ENCODE assay signal across 10 mouse cellular contexts in the genomic region with DNA sequence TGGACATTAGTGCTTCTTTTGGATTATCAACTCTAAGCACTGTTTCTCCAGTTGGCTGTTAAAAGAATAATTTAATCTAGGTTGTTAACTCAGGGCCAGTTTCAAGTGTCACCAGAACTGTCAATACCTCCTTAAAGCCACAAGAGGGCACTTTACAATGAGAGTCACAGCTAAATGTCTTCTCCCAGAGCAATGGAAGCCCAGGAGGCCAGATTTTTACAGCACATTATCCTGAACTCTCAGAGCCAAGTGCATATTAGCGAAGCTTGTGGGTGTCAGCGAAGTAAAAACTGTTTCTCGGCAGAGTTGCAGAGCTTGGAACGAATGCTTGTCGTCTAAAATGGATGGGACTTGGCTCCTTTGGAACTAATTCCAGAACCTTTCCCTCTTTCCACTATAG.
DNase-seq lines count a peak whose midpoint lies in the region; TF ChIP-seq lines count a peak whose summit lies in the region.
"Had no signal": no experiment of that assay in that cellular context is flagged by ENCODE, and none has a peak within 500 bp of the region (broad histone marks: within the 10 kb centered on the region; RNA-seq: fewer than 3 reads in every experiment).

No protein-coding gene starts in this region.

- no peak overlapping the region for H3K4me3 ChIP-seq in cerebellum, adult 2 months (replicated peaks; ENCODE audit: insufficient read depth, low read depth, low read length)
- H3K4me3 ChIP-seq: heart, embryonic 15.5 days; megakaryocyte, embryonic 14.5 days had no signal

- no peak overlapping the region for H3K27ac ChIP-seq in cerebellum, adult 2 months (ENCODE audit: insufficient read depth, low read length)

- H3K4me1 ChIP-seq in cerebellum, adult 2 months (ENCODE audit: control insufficient read depth, insufficient read depth, low read length): no peaks in the 10 kb centered on the region
- H3K4me1 ChIP-seq: megakaryocyte, embryonic 14.5 days had no signal

- peak; percentile 13 for DNase-seq in gastrocnemius, adult 18-20 months (ENCODE audit: low spot score)
- no peak for DNase-seq in gastrocnemius, postnatal 36 days
- peak; percentile 41 for DNase-seq in 416B (ENCODE audit: low read depth)
- peak; percentile 17 to 49 for DNase-seq in cerebellum, adult 2 months
- DNase-seq in heart, postnatal 10 days: peak; percentile 51 to 53
- peak; percentile 47 for DNase-seq in lung, postnatal 25 days (ENCODE audit: low spot score)
- no peak for DNase-seq in thymus, postnatal 14 days
- no peak for DNase-seq in yolk sac, embryonic 10.5 days (ENCODE audit: low spot score)

- TF ChIP-seq POLR2A in cerebellum, adult 2 months (IDR thresholded peaks at IDR 0.05; ENCODE audit: borderline replicate concordance, insufficient read depth, low read length): no peak

- WGBS in cerebellum, adult 2 months: 3% methylated on average over 5 of the region's 5 CpGs

- no peaks in the 10 kb centered on the region for H3K27me3 ChIP-seq in cerebellum, adult 2 months (ENCODE audit: control insufficient read depth, insufficient read depth, low read length)
- H3K27me3 ChIP-seq: heart, embryonic 15.5 days; megakaryocyte, embryonic 14.5 days had no signal

- intact Hi-C loops in gastrocnemius, postnatal 36 days (cut with DNase I): loop anchor here (10.0 kb wide), 1 partner anchor 109 kb away; no protein-coding TSS in a partner anchor
- intact Hi-C loops in heart, postnatal 10 days (cut with DNase I): loop anchor here (1.0 to 5.0 kb wide), 4 partner anchors 62 to 287 kb away; no protein-coding TSS in a partner anchor

- TF ChIP-seq CTCF in cerebellum, adult 2 months (IDR thresholded peaks at IDR 0.05; ENCODE audit: borderline replicate concordance, insufficient read depth, low read depth, low read length): peak; percentile 45; the same call in 1 of the 2 replicates

Comparison
In these comparisons a context has a peak if more than half of its experiments do, and no peak if none do; other contexts are left out.
1. DNase-seq: peak in gastrocnemius, adult 18-20 months (single experiment), 416B (single experiment), cerebellum, adult 2 months (2 of 2), heart, postnatal 10 days (2 of 2) and lung, postnatal 25 days (single experiment); none in gastrocnemius, postnatal 36 days (0 of 2), thymus, postnatal 14 days (single experiment) and yolk sac, embryonic 10.5 days (single experiment).